Mouse (Mus musculus) myocyte (in vitro differentiated cells): ENCODE data around the gene 1700020L24Rik.

Experiments used
- CEBPB ChIP-seq: IDR thresholded peaks from 2 replicates; pipeline ENCODE4 v1.6.1; 2011; ENCODE audit warnings: mild to moderate bottlenecking, moderate library complexity; ENCODE audit not compliant: poor library complexity, insufficient read depth, severe bottlenecking
- E2F4 ChIP-seq: IDR thresholded peaks from one replicate; pipeline ENCODE4 v1.6.1; 2011; ENCODE audit warnings: mild to moderate bottlenecking, control low read depth, moderate library complexity; ENCODE audit not compliant: insufficient read depth
- POLR2A ChIP-seq: IDR thresholded peaks from one replicate; pipeline ENCODE4 v1.6.1; 2011; ENCODE audit warnings: low read depth, mild to moderate bottlenecking, control low read depth, moderate library complexity; ENCODE audit not compliant: insufficient read length
- POLR2AphosphoS2 ChIP-seq: IDR thresholded peaks from one replicate; pipeline ENCODE4 v1.6.1; 2011; ENCODE audit warnings: low read depth, control low read depth; ENCODE audit not compliant: insufficient read length
- SRF ChIP-seq: IDR thresholded peaks from one replicate; pipeline ENCODE4 v1.6.1; 2011; ENCODE audit warnings: low read depth; ENCODE audit not compliant: control insufficient read depth, insufficient read length
- TCF12 ChIP-seq: IDR thresholded peaks from one replicate; pipeline ENCODE4 v1.6.1; 2011; ENCODE audit warnings: mild to moderate bottlenecking, control low read depth; ENCODE audit not compliant: poor library complexity, insufficient read depth, severe bottlenecking
- USF1 ChIP-seq: IDR thresholded peaks from one replicate; pipeline ENCODE4 v1.6.1; 2011; ENCODE audit warnings: low read depth, mild to moderate bottlenecking, control low read depth, moderate library complexity

- no peak for TF ChIP-seq E2F4
- TF ChIP-seq POLR2A, result no peak
- TF ChIP-seq POLR2AphosphoS2, result no peak
- no peak for TF ChIP-seq TCF12
- no peak for TF ChIP-seq USF1
- TF ChIP-seq SRF, result no peak
- TF ChIP-seq CEBPB, result no peak
These were observed 27.6 kb upstream of the 1700020L24Rik start for GRCm38 (mm10) chr11:83409792-83410291.
